Mouse (Mus musculus): ENCODE measurements around the gene Sox15. TPM values are rescaled to one million over a fixed set of nuclear protein-coding genes. Genes with fewer than 3 reads are reported as not detected.

The Sox15 gene
- 6.6 and 8.2 TPM in 2 replicates for total RNA-seq (2012; rRNA removed)

GRCm38 (mm10) chr11:69655264-69656064 lies at the start of gene Sox15:
TSS of gene Sox15 (plus strand) at chr11:69655314.
- TF ChIP-seq ZC3H11A (IDR thresholded peaks at IDR 0.05; ENCODE audit: borderline replicate concordance, low read depth, low read length) (0 out of 2 replicates have a peak, but pooled peaks have one; percentile 3), CHD2 (IDR thresholded peaks at IDR 0.05; ENCODE audit: low read depth, low read length) (no peak)
- H3K9ac ChIP-seq (ENCODE audit: insufficient read depth, low read depth, low read length, poor library complexity, severe bottlenecking): peak within 1 kb of the TSS; percentile 81

GRCm38 (mm10) chr11:69605726-69606490 lies 49.2 kb upstream of the Sox15 start, which contains the start of gene Atp1b2:
TSS of gene Atp1b2 (minus strand) at chr11:69605942.
- H3K9me3 ChIP-seq (ENCODE audit: control insufficient read depth, insufficient read depth, low read depth, low read length): no peaks in the 10 kb centered on the region
- H3K36me3 ChIP-seq (ENCODE audit: control insufficient read depth, insufficient read depth, low read length, poor library complexity, severe bottlenecking): no peaks in the 10 kb centered on the region
- H3K4me3 ChIP-seq (ENCODE audit: insufficient read depth in 1 of 2, low read depth in 1 of 2, low read length in 2 of 2, poor library complexity in 1 of 2, severe bottlenecking in 1 of 2): peak within 1 kb of the TSS; percentile 69 to 91
- in situ Hi-C loops (cut with MboI; ENCODE audit: low sequenced_read_pairs in 2 of 2, unreplicated experiment in 2 of 2): no loop called here
- peaks cover 9 to 15% of the 10 kb centered on the region in 2 experiments; a peak in 3 of 4 replicates for H3K4me1 ChIP-seq (ENCODE audit: control insufficient read depth in 2 of 2, insufficient read depth in 2 of 2, low read length in 2 of 2, poor library complexity in 1 of 2)
- peak; percentile 76 for DNase-seq (ENCODE audit: low read depth, low spot score)
- H3K27ac ChIP-seq (ENCODE audit: insufficient read depth, low read depth, low read length, poor library complexity, severe bottlenecking): no peak within 1 kb of the TSS
- peak; percentile 66; the same call in 1 of the 2 replicates for TF ChIP-seq HCFC1 (IDR thresholded peaks at IDR 0.05; ENCODE audit: borderline replicate concordance, insufficient read depth, low read length)
- TF ChIP-seq CHD2 (IDR thresholded peaks at IDR 0.05; ENCODE audit: low read depth, low read length): no peak
- peak; percentile 99 for TF ChIP-seq ZNF384 (IDR thresholded peaks at IDR 0.05; ENCODE audit: low read depth, low read length)
- H3K9ac ChIP-seq (ENCODE audit: insufficient read depth, low read depth, low read length, poor library complexity, severe bottlenecking): peak within 1 kb of the TSS; percentile 48

More at GRCm38 (mm10) chr11:69655264-69656064, at the start of gene Sox15:
- Histone ChIP-seq H3K4me1 (ENCODE audit: control insufficient read depth in 2 of 2, insufficient read depth in 2 of 2, low read length in 2 of 2, poor library complexity in 1 of 2) (peaks cover 3 to 17% of the 10 kb centered on the region in 2 experiments; a peak in 3 of 4 replicates), H3K4me3 (ENCODE audit: insufficient read depth in 1 of 2, low read depth in 1 of 2, low read length in 2 of 2, poor library complexity in 1 of 2, severe bottlenecking in 1 of 2) (peak within 1 kb of the TSS; percentile 71 to 76), H3K9me3 (ENCODE audit: control insufficient read depth, insufficient read depth, low read depth, low read length) (no peaks in the 10 kb centered on the region), H3K27ac (ENCODE audit: insufficient read depth, low read depth, low read length, poor library complexity, severe bottlenecking) (peak within 1 kb of the TSS; percentile 88), H3K36me3 (ENCODE audit: control insufficient read depth, insufficient read depth, low read length, poor library complexity, severe bottlenecking) (peaks cover 50% of the 10 kb centered on the region)
- no peak for DNase-seq (ENCODE audit: low read depth, low spot score)
- in situ Hi-C loops (cut with MboI; ENCODE audit: low sequenced_read_pairs in 2 of 2, unreplicated experiment in 2 of 2): loop anchor here in 1 of 2 experiments (10.0 kb wide), 1 partner anchor 59 kb away; no protein-coding TSS in a partner anchor

GRCm38 (mm10) chr11:69606491-69606795 lies 48.7 kb upstream of the Sox15 start:
- DNase-seq (ENCODE audit: low read depth, low spot score): no peak
- Histone ChIP-seq H3K36me3 (ENCODE audit: control insufficient read depth, insufficient read depth, low read length, poor library complexity, severe bottlenecking) (no peaks in the 10 kb centered on the region), H3K27ac (ENCODE audit: insufficient read depth, low read depth, low read length, poor library complexity, severe bottlenecking) (no peak overlapping the region), H3K4me1 (ENCODE audit: control insufficient read depth in 2 of 2, insufficient read depth in 2 of 2, low read length in 2 of 2, poor library complexity in 1 of 2) (peaks cover 6 to 12% of the 10 kb centered on the region in 2 experiments; a peak in 2 of 4 replicates), H3K4me3 (ENCODE audit: insufficient read depth in 1 of 2, low read depth in 1 of 2, low read length in 2 of 2, poor library complexity in 1 of 2, severe bottlenecking in 1 of 2) (peak overlapping the region in 1 of 2 experiments; percentile 91; a peak in 2 of 4 replicates), H3K9me3 (ENCODE audit: control insufficient read depth, insufficient read depth, low read depth, low read length) (no peaks in the 10 kb centered on the region), H3K9ac (ENCODE audit: insufficient read depth, low read depth, low read length, poor library complexity, severe bottlenecking) (no peak overlapping the region)
- no peak for TF ChIP-seq MAFK (IDR thresholded peaks at IDR 0.05; ENCODE audit: insufficient read depth, low read depth, low read length)
- no peak for TF ChIP-seq CHD2 (IDR thresholded peaks at IDR 0.05; ENCODE audit: low read depth, low read length)
- no peak for TF ChIP-seq ZC3H11A (IDR thresholded peaks at IDR 0.05; ENCODE audit: borderline replicate concordance, low read depth, low read length)
- no peak for TF ChIP-seq HCFC1 (IDR thresholded peaks at IDR 0.05; ENCODE audit: borderline replicate concordance, insufficient read depth, low read length)
- TF ChIP-seq ZNF384 (IDR thresholded peaks at IDR 0.05; ENCODE audit: low read depth, low read length): no peak
- in situ Hi-C loops (cut with MboI; ENCODE audit: low sequenced_read_pairs in 2 of 2, unreplicated experiment in 2 of 2): no loop called here

GRCm38 (mm10) chr11:69606832-69607231 lies 48.3 kb upstream of the Sox15 start:
- H3K9ac ChIP-seq (ENCODE audit: insufficient read depth, low read depth, low read length, poor library complexity, severe bottlenecking): no peak overlapping the region
- TF ChIP-seq CHD2 (IDR thresholded peaks at IDR 0.05; ENCODE audit: low read depth, low read length): no peak
- no peak for TF ChIP-seq ZNF384 (IDR thresholded peaks at IDR 0.05; ENCODE audit: low read depth, low read length)
- TF ChIP-seq MAFK (IDR thresholded peaks at IDR 0.05; ENCODE audit: insufficient read depth, low read depth, low read length): no peak
- TF ChIP-seq HCFC1 (IDR thresholded peaks at IDR 0.05; ENCODE audit: borderline replicate concordance, insufficient read depth, low read length): no peak
- TF ChIP-seq ZC3H11A (IDR thresholded peaks at IDR 0.05; ENCODE audit: borderline replicate concordance, low read depth, low read length): no peak
- DNase-seq (ENCODE audit: low read depth, low spot score): no peak
- H3K27ac ChIP-seq (ENCODE audit: insufficient read depth, low read depth, low read length, poor library complexity, severe bottlenecking): no peak overlapping the region
- no peak overlapping the region for H3K4me3 ChIP-seq (ENCODE audit: insufficient read depth in 1 of 2, low read depth in 1 of 2, low read length in 2 of 2, poor library complexity in 1 of 2, severe bottlenecking in 1 of 2)
- H3K4me1 ChIP-seq (ENCODE audit: control insufficient read depth in 2 of 2, insufficient read depth in 2 of 2, low read length in 2 of 2, poor library complexity in 1 of 2): peaks cover 3 to 8% of the 10 kb centered on the region in 2 experiments; a peak in 1 of 4 replicates
- H3K36me3 ChIP-seq (ENCODE audit: control insufficient read depth, insufficient read depth, low read length, poor library complexity, severe bottlenecking): no peaks in the 10 kb centered on the region
- in situ Hi-C loops (cut with MboI; ENCODE audit: low sequenced_read_pairs in 2 of 2, unreplicated experiment in 2 of 2): no loop called here
- H3K9me3 ChIP-seq (ENCODE audit: control insufficient read depth, insufficient read depth, low read depth, low read length): no peaks in the 10 kb centered on the region

Measured in ES-E14 (cell line).